Mouse (Mus musculus): Measurements from ENCODE around the gene Slc10a2.

DNA sequence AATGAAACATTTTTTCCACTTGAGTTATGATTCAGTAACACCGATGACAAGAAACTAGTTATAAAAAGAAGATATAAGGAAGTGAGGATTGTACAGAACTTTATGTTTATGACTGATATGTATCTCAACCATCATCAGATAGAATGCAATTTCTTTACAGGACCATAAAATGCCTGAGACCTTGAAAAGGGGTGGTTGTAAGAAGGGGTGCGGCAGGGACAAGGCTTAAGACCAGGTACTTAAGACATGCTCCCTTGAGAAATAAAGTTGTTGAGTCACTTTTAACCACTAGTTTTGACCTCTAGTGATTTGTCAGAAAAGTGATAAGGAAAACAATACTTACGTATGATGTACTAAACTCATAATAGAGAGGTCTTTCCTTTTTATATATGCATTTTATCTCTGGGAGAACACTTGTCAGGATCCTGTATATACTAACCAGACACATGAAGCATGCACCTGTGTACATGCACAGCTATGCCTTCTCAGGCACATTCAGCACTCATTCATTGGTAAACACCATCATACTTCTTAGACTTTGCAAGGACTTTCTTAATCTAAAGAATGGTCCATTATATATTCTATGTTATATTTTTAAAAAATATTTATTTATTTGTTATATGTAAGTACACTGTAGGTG lies 31.4 kb downstream of the Slc10a2 start:
- TF ChIP-seq CTCF (IDR thresholded peaks at IDR 0.05) = no peak
- TF ChIP-seq EP300 (IDR thresholded peaks at IDR 0.05) = no peak
